Mouse (Mus musculus) heart, adult 2 months (tissue): ENCODE measurements at regions not wholly inside any gene's neighbourhood (a gene's known extent, or its start where the extent isn't known, plus 50 kb on each side); places are given as distances from the start of the nearest gene placed in this dataset.

Experiments used
- CTCF ChIP-seq: fragments of 200-600 bp; IDR thresholded peaks from 2 replicates; pipeline ENCODE4 v1.8.1; 2022; ENCODE audit warnings: antibody characterized with exemption, mild to moderate bottlenecking, moderate library complexity
- EP300 ChIP-seq: fragments of 200-500 bp; IDR thresholded peaks from 2 replicates; pipeline ENCODE4 v1.6.1; 2011; ENCODE audit warnings: low read depth, low read length, control low read depth; ENCODE audit not compliant: insufficient read depth
- POLR2A ChIP-seq: fragments of 200-500 bp; IDR thresholded peaks from 2 replicates; pipeline ENCODE4 v1.6.1; 2011; ENCODE audit warnings: mild to moderate bottlenecking, low read depth, low read length, control low read depth; ENCODE audit not compliant: insufficient read depth

GRCm38 (mm10) chr2:128221055-128221454 is 95.2 kb downstream of the Bcl2l11 start:
- no peak for TF ChIP-seq EP300
- no peak for TF ChIP-seq POLR2A
- no peak for TF ChIP-seq CTCF
